Mouse (Mus musculus) forebrain, embryonic 14.5 days (tissue): ENCODE measurements around the gene Ppp2r3a. TPM values are rescaled to one million over a fixed set of nuclear protein-coding genes. Genes with fewer than 3 reads are reported as not detected.
A peak's percentile ranks its signal among the peaks of the same experiment; 100 is the strongest.

Source experiments
- ATAC-seq: fragments of 200-750 bp; cut with Nextera tagmentation; 2 replicates; pipeline ENCODE4 v1.8.0; 2017; ENCODE audit warnings: mild to moderate bottlenecking, moderate library complexity
- DNase-seq: peaks from one replicate; pipeline ENCODE4 v3.0.0-alpha.2; 2015; ENCODE audit warnings: low spot score
- H3K27ac ChIP-seq: fragments of 300-500 bp; sonication (generic); 2 replicates; pipeline ENCODE4 v1.5.1; 2014; ENCODE audit warnings: low read depth, mild to moderate bottlenecking, control low read depth, low read length, moderate library complexity
- H3K27me3 ChIP-seq: fragments of 300-500 bp; sonication (generic); replicated peaks from 2 replicates; pipeline ENCODE4 v1.6.1; 2014; ENCODE audit warnings: low read length, control low read depth, mixed read lengths; ENCODE audit not compliant: control insufficient read depth, insufficient read depth
- H3K36me3 ChIP-seq: fragments of 300-500 bp; sonication (generic); 2 replicates; pipeline ENCODE4 v1.6.1; 2014; ENCODE audit warnings: low read length, control low read depth; ENCODE audit not compliant: control insufficient read depth, insufficient read depth
- H3K4me1 ChIP-seq: fragments of 300-500 bp; sonication (generic); 2 replicates; pipeline ENCODE4 v1.6.1; 2014; ENCODE audit warnings: antibody characterized with exemption, low read length, control low read depth; ENCODE audit not compliant: control insufficient read depth, insufficient read depth
- H3K4me2 ChIP-seq: fragments of 300-500 bp; sonication (generic); 2 replicates; pipeline ENCODE4 v1.6.1; 2014; ENCODE audit warnings: mild to moderate bottlenecking, control low read depth, low read length
- H3K4me3 ChIP-seq: fragments of 300-500 bp; sonication (generic); 2 replicates; pipeline ENCODE4 v1.5.1; 2014; ENCODE audit warnings: low read depth, low read length, control low read depth
- H3K9ac ChIP-seq: fragments of 300-500 bp; sonication (generic); 2 replicates; pipeline ENCODE4 v1.6.1; 2014; ENCODE audit warnings: mild to moderate bottlenecking, low read length, control low read depth, moderate library complexity
- H3K9me3 ChIP-seq: fragments of 300-500 bp; sonication (generic); replicated peaks from 2 replicates; pipeline ENCODE4 v1.6.1; 2016; ENCODE audit warnings: low read length, control low read depth, mixed read lengths; ENCODE audit not compliant: control insufficient read depth
- WGBS: fragments of 180-500 bp; shearing (Covaris S2); extraction: QIAGEN DNeasy Blood & Tissue Kit; methylation state at CpG from one replicate; pipeline ENCODE4 v1.1.7; 2014; 5-methylcytosine and 5-hydroxymethylcytosine counted together
- polyA plus RNA-seq: library from polyadenylated mRNA; unstranded; fragments of >200 nt; fragmentation: Nextera tagmentation; extraction: Ambion mirVana; gene quantifications from 2 replicates; pipeline ENCODE4 v1.2.1, GENCODE M21; 2014

The Ppp2r3a gene
- polyA plus RNA-seq, 1 experiment from 2014 or later, result 20.6 TPM

DNA sequence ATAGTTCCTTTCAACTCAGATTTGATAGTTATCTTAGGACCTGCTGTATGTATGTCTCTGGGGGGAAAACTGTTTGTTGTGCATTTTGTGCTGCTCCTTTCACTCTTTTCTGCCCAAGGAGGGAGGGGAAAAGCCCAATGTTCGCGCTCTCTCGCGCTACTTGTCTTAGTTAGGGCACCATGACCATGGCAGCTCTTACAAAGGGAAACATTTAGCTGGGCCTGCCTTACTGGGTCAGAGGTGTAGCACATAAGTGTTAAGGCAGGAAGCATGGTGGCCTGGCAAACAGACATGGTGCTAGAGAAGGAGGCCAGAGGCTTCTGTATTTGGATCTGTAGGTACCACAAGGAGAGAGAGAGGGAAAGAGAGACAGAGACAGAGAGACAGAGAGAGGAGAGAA is 173.0 kb downstream of the Ppp2r3a start:
- Histone ChIP-seq H3K36me3 (no peaks in the 10 kb centered on the region), H3K27me3 (no peaks in the 10 kb centered on the region), H3K4me3 (peak overlapping the region; percentile 9), H3K27ac (no peak overlapping the region), H3K4me2 (peak overlapping the region; percentile 89), H3K9ac (peak overlapping the region; percentile 18; the same call in 1 of the 2 replicates), H3K4me1 (peaks cover 28% of the 10 kb centered on the region), H3K9me3 (no peaks in the 10 kb centered on the region)
- WGBS, result 74% methylated on average over 4 of the region's 4 CpGs
- DNase-seq (no peak), ATAC-seq (no peak)

DNA sequence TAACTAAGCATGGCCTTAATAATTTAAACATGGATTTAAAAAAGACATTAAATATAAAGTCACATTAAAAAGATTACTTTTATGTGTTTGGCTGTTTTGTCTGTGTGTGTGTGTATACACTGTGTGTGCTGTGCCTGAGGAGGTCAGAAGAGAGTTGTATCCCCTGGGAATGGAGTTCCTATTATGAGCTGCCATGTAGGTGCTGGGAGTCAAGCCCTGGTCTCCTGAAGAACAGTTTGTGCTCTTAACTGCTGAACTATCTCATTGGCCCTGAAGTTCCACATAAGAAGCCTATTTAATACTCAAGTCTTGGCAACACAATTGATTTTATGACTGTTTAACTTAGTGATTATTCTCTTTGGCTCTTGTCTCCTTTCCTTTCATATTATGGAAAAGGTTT is 174.1 kb downstream of the Ppp2r3a start:
- Histone ChIP-seq H3K36me3 (no peaks in the 10 kb centered on the region), H3K9ac (peak overlapping the region; percentile 99), H3K4me1 (peaks cover 28% of the 10 kb centered on the region), H3K9me3 (no peaks in the 10 kb centered on the region), H3K4me3 (peak overlapping the region; percentile 99), H3K27ac (no peak overlapping the region), H3K4me2 (peak overlapping the region; percentile 89), H3K27me3 (no peaks in the 10 kb centered on the region)
- ATAC-seq (no peak), DNase-seq (no peak)

DNA sequence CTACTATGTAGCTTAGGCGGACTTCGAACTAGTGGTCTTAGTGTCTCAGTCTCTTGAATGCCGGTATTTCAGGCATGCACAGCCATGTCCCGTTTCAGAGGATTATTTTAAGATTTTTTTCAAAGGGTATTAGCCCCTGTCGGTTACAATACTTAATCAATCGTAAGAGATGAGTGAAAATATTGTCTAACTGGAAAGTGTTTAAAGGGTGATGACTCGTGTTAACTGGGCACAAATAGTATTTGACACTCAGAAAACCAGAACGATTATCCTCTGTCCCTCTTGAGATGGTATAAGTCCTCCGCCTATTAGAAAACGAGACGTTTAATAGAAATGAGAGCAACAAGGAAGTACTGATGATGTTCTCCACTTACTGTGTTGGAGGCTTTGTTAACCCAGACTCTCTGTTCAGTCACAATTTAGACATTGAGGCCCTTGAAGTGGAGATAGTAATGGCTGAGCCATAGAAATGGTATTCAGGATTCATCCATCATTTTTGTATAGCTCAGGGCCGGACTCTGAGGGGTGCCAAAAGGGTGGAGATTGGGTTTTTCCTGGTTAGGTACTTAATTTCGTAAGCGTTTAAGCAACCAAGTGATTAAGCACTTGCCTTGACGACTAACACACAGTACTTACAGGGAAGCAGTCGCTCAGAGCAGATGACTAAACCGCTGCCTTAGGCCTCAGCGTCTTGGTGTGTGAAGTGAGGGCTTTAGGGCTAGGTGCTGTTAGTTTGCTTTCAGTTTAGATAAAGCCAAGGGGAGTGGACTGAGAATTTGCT is 175.3 kb downstream of the Ppp2r3a start:
- peak overlapping the region; percentile 99 for H3K9ac ChIP-seq
- no peaks in the 10 kb centered on the region for H3K27me3 ChIP-seq
- DNase-seq (peak; percentile 37), ATAC-seq (no peak)
- H3K4me1 ChIP-seq, result peaks cover 28% of the 10 kb centered on the region
- peak overlapping the region; percentile 89 for H3K4me2 ChIP-seq
- H3K27ac ChIP-seq, result no peak overlapping the region
- peak overlapping the region; percentile 99 for H3K4me3 ChIP-seq
- no peaks in the 10 kb centered on the region for H3K36me3 ChIP-seq
- H3K9me3 ChIP-seq, result no peaks in the 10 kb centered on the region
- under 1% methylated on average over 18 of the region's 18 CpGs for WGBS

DNA sequence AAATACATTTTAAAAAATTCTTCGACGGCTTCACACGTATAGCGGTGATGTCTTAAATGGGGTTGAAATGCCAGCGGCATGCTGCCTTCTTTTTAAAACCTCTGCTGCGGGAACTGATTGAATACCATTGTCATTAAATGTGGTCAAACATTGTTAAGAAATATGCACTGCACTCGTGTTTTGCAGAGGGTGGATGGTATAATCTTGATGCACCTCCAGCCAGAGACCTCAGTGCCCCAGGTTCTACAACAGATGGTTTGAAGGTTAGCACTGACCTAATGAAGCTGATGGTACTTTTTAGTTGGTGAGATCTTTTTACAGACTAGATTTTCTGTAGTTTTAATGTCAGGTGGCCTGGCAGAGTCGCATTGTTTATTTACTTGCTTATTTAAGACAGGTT is 175.9 kb downstream of the Ppp2r3a start:
- ATAC-seq, result no peak
- H3K36me3 ChIP-seq, result no peaks in the 10 kb centered on the region
- WGBS, result under 1% methylated on average over 8 of the region's 8 CpGs

DNA sequence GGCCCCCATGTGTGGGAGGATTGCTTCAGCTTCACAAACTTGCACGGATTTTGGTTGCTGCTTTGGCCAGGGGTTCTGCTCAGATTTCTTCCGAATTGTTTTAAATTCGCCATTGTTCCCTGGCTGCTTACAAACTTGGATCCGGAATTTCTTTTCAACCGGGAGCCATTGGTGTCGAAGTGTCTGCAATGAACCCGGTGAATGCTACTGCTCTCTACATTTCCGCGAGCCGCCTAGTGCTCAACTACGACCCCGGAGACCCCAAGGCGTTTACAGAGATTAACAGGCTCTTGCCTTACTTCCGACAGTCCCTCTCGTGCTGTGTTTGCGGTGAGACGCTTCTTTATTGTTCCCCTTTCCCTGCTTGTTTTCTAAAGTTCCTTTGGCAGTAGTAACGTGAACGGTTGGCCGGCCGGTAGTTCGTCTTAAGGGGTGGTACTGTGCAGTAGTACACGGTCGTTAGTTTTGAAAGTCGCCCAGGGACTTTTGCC is 176.5 kb downstream of the Ppp2r3a start:
- H3K27ac ChIP-seq, result peak overlapping the region; percentile 99
- DNase-seq (peak; percentile 37), ATAC-seq (no peak)
- peak overlapping the region; percentile 89 for H3K4me2 ChIP-seq
- peak overlapping the region; percentile 99 for H3K9ac ChIP-seq
- no peaks in the 10 kb centered on the region for H3K9me3 ChIP-seq
- no peaks in the 10 kb centered on the region for H3K27me3 ChIP-seq
- peak overlapping the region; percentile 99 for H3K4me3 ChIP-seq
- under 1% methylated on average over 25 of the region's 25 CpGs for WGBS
- no peaks in the 10 kb centered on the region for H3K36me3 ChIP-seq
- peaks cover 28% of the 10 kb centered on the region for H3K4me1 ChIP-seq

More for the DNA sequence above, 175.9 kb downstream of the Ppp2r3a start:
- Histone ChIP-seq H3K9me3 (no peaks in the 10 kb centered on the region), H3K4me3 (peak overlapping the region; percentile 99), H3K9ac (peak overlapping the region; percentile 99), H3K27ac (no peak overlapping the region), H3K4me1 (peaks cover 28% of the 10 kb centered on the region), H3K4me2 (peak overlapping the region; percentile 89), H3K27me3 (no peaks in the 10 kb centered on the region)
- DNase-seq, result no peak

DNA sequence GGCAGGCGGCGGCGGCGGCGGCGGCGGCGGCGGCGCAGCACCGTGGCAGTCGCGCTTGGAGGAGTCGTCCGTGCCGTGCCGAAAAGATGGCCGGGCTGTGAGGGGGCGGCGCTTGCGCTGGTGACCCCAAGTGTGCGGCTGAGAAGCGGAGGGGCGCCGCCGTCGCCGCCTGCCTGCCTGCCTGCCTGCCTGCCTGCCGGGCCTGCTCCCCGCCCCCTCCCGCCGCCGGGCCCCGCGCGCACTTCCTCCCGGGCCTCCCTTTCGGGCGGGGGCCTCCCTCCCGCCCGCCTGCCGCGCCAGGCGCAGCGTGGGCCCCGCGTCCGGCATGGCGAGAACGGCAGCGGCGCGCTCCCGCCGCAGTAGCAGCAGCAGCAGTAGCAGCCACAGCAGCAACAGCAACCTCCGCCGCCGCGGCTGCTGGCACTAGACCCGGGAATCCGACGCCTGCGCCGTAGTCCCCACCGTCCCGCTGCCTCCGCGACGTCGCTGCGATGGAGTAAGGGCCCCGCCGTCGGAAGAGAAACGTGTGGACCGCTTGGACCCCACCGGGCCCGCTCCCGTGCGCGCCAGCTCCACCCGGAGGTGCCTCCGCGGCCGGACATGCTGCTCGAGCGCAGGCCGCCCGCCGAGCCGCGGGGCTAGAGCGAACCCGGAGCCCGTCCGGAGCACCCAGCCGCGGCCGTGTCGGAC is 177.1 kb downstream of the Ppp2r3a start:
- Histone ChIP-seq H3K9me3 (no peaks in the 10 kb centered on the region), H3K27me3 (no peaks in the 10 kb centered on the region), H3K27ac (peak overlapping the region; percentile 99), H3K4me2 (peak overlapping the region; percentile 89), H3K4me3 (peak overlapping the region; percentile 99), H3K4me1 (peaks cover 22% of the 10 kb centered on the region), H3K36me3 (no peaks in the 10 kb centered on the region), H3K9ac (peak overlapping the region; percentile 99)
- peak; percentile 78 for DNase-seq
- under 1% methylated on average over 63 of the region's 100 CpGs for WGBS
- peak; percentile 79 for ATAC-seq

DNA sequence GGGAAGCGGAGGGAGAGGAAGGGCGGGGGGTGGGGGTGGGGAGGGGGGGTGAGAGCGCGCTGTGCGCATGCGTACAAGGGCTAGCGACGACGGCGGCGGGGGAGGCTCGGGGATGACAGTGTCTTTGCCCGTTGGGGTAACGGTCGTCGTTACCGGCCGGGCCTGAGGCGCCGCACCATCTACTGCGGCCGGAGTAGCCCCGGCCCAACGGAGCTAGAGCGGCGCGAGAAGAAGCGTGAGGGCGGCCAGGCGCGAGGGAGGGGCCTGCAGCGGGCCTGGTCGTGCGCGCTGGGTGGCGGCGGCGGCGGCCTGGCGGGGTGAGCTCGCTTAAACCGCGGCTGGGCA is 177.6 kb downstream of the Ppp2r3a start, which contains the start of gene Msl2:
TSS of gene Msl2 (plus strand) at position 115 of the 345 bp plus-strand sequence.
- no peaks in the 10 kb centered on the region for H3K36me3 ChIP-seq
- WGBS, result 0% methylated on average over 14 of the region's 43 CpGs
- no peaks in the 10 kb centered on the region for H3K27me3 ChIP-seq
- peak within 1 kb of the TSS; percentile 99 for H3K9ac ChIP-seq
- H3K9me3 ChIP-seq, result no peaks in the 10 kb centered on the region
- peak within 1 kb of the TSS; percentile 89 for H3K4me2 ChIP-seq
- DNase-seq (no peak), ATAC-seq (peak; percentile 73)
- peaks cover 18% of the 10 kb centered on the region for H3K4me1 ChIP-seq
- peak within 1 kb of the TSS; percentile 99 for H3K4me3 ChIP-seq
- peak within 1 kb of the TSS; percentile 99 for H3K27ac ChIP-seq

DNA sequence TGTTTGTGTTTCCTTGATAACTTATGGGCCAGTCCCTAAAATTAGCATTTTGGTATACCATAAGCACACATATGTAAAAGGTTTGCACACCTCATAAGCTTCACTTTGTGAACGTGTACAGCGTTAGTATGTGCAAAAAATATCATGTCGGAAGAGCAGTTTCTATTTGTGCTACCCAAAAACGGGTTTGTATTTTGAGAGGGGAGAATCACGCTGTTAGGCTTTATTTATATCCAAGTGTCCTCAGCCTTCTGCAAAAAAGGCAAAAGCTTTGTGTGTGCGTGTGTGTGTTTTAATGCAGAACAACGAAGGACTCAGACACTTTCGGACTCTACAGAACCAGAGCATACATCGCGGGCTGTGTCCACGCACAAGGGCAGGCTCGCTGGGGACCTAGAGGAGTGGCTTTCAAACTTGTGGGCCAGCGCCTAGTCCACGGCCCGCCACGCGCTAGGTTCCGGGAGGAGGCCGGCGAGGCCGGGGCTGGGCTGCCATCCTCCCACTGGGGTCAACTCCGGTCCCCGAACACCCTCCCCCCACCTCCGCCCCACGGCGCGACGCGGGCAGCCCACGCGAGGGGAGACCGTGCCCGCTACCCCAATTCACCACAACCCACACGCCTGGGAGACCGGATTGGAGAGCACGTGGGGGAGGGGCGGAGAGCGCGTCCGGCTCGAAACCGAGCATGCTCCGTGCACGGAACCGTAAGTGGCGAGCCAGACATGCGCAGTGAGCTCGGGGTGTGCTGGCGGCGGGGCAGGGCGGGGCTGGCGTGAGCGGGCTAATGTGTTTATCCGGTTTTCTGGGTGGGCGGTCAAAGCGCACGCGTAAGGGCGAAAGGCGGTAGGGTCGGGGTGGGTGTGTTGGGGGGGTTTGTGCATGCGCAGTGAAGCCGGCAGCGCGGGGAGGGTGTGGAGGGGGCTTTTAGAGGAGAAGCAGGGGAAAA is 178.3 kb downstream of the Ppp2r3a start:
- 1% methylated on average over 57 of the region's 65 CpGs for WGBS
- Histone ChIP-seq H3K27ac (peak overlapping the region; percentile 99), H3K4me3 (peak overlapping the region; percentile 99), H3K27me3 (no peaks in the 10 kb centered on the region), H3K9me3 (no peaks in the 10 kb centered on the region), H3K4me2 (peak overlapping the region; percentile 74), H3K4me1 (peaks cover 13% of the 10 kb centered on the region), H3K9ac (peak overlapping the region; percentile 89), H3K36me3 (no peaks in the 10 kb centered on the region)
- DNase-seq, result peak; percentile 99
- peak; percentile 93 for ATAC-seq
